Mouse (Mus musculus): ENCODE measurements around the gene Gm13762. TPM values are rescaled to one million over a fixed set of nuclear protein-coding genes. Genes with fewer than 3 reads are reported as not detected.
"Not testable (repeated sequence)": the region's sequence is repeated elsewhere in the genome, so short reads cannot be mapped to it uniquely, and the experiment has no call there.

Gene Gm13762
- polyA plus RNA-seq (2012; rRNA removed) = not detected in 2 replicates
- polyA plus RNA-seq (2014; fragmentation: Nextera tagmentation; extraction: Ambion mirVana) = not detected in 2 replicates

DNA sequence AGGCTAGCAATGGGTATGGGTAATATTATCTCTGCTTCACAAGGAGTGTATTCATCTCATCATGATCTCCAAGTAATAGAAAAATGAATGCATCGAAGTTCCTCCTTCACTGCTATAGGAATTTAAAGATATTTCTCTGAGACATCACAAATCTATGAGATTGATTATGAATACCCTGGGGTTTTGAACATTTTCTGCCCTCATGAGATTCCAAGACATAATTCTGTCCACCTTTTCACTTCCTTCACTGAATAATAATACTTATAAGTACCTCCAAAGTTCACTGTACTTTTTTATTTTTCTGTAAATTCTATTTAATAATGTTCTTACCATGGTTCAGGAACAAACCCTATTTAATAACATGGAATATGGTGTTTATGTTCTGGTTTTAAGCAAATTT, at the start of gene Gm13762:
Gene Gm13762, minus strand, starts transcription at position 101 of the 400 bp plus-strand sequence.
- ATAC-seq (ENCODE audit: insufficient read depth) (no peak), DNase-seq (ENCODE audit: low read depth in 3 of 3, low spot score in 3 of 3) (no peak)
- Histone ChIP-seq H3K36me3 (replicated peaks; ENCODE audit: control insufficient read depth, insufficient read depth, low read depth) (no peaks in the 10 kb centered on the region), H3K27me3 (ENCODE audit: control insufficient read depth, insufficient read depth, low read length) (no peaks in the 10 kb centered on the region), H3K4me3 (ENCODE audit: insufficient read depth in 1 of 2, low read depth in 2 of 2, low read length in 2 of 2) (no peak within 1 kb of the TSS), H3K4me2 (ENCODE audit: low read depth) (no peak within 1 kb of the TSS), H3K9me3 (ENCODE audit: control insufficient read depth, low read length) (no peaks in the 10 kb centered on the region), H3K4me1 (replicated peaks; ENCODE audit: control insufficient read depth in 2 of 2, insufficient read depth in 2 of 2, low read length in 1 of 2) (no peaks in the 10 kb centered on the region), H3K27ac (no peak within 1 kb of the TSS), H3K9ac (replicated peaks) (no peak within 1 kb of the TSS)
- TF ChIP-seq CTCF (IDR thresholded peaks at IDR 0.05; ENCODE audit: low read depth) (no peak), EP300 (IDR thresholded peaks at IDR 0.05; ENCODE audit: low read depth) (no peak)
- WGBS (ENCODE audit: insufficient replicate concordance) = 47% methylated on average over 1 of the region's 1 CpGs

DNA sequence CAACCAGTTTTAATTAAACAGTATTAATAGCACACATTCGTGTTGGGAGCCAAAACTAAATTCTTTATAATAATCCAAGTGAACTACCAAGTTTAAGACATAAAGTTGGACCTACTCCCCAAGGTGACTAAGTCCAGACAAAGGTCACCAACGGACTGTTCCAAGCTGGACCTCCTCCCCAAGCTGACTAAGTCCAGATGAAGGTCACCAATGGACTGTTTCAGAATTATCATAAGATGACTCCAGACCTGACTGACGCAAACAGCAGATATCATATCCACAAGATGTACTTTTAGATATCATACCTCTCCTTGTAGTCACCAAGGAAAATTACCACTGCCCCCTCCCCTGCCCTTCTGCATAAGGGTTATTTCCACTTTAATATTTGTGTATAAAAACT, 41.4 kb upstream of the Gm13762 start:
- H3K9ac ChIP-seq (replicated peaks); H3K4me3 ChIP-seq (ENCODE audit: insufficient read depth in 1 of 2, low read depth in 2 of 2, low read length in 2 of 2); H3K4me2 ChIP-seq (ENCODE audit: low read depth); H3K36me3 ChIP-seq (replicated peaks; ENCODE audit: control insufficient read depth, insufficient read depth, low read depth); H3K4me1 ChIP-seq (replicated peaks; ENCODE audit: control insufficient read depth in 2 of 2, insufficient read depth in 2 of 2, low read length in 1 of 2); H3K27me3 ChIP-seq (ENCODE audit: control insufficient read depth, insufficient read depth, low read length); DNase-seq (ENCODE audit: low read depth in 3 of 3, low spot score in 3 of 3); H3K9me3 ChIP-seq (ENCODE audit: control insufficient read depth, low read length); ATAC-seq (ENCODE audit: insufficient read depth); H3K27ac ChIP-seq: not testable (repeated sequence)
- whole genome bisulfite sequencing (ENCODE audit: insufficient replicate concordance) = 44% methylated on average over 3 of the region's 3 CpGs

GRCm38 (mm10) chr2:89018240-89018639, 38.2 kb upstream of the Gm13762 start, which contains the start of gene Olfr1216:
TSS of gene Olfr1216 (minus strand) at chr2:89018340.
- Histone ChIP-seq H3K36me3 (replicated peaks; ENCODE audit: control insufficient read depth, insufficient read depth, low read depth) (no peaks in the 10 kb centered on the region), H3K9ac (replicated peaks) (no peak within 1 kb of the TSS), H3K4me1 (replicated peaks; ENCODE audit: control insufficient read depth in 2 of 2, insufficient read depth in 2 of 2, low read length in 1 of 2) (no peaks in the 10 kb centered on the region), H3K4me2 (ENCODE audit: low read depth) (no peak within 1 kb of the TSS), H3K27ac (no peak within 1 kb of the TSS), H3K4me3 (ENCODE audit: insufficient read depth in 1 of 2, low read depth in 2 of 2, low read length in 2 of 2) (no peak within 1 kb of the TSS), H3K27me3 (ENCODE audit: control insufficient read depth, insufficient read depth, low read length) (no peaks in the 10 kb centered on the region), H3K9me3 (ENCODE audit: control insufficient read depth, low read length) (no peaks in the 10 kb centered on the region)
- 39% methylated on average over 1 of the region's 1 CpGs for WGBS (ENCODE audit: insufficient replicate concordance)
- ATAC-seq (ENCODE audit: insufficient read depth) = no peak
- no peak for DNase-seq (ENCODE audit: low read depth in 3 of 3, low spot score in 3 of 3)
- TF ChIP-seq CTCF (IDR thresholded peaks at IDR 0.05; ENCODE audit: low read depth) (no peak), EP300 (IDR thresholded peaks at IDR 0.05; ENCODE audit: low read depth) (no peak)

DNA sequence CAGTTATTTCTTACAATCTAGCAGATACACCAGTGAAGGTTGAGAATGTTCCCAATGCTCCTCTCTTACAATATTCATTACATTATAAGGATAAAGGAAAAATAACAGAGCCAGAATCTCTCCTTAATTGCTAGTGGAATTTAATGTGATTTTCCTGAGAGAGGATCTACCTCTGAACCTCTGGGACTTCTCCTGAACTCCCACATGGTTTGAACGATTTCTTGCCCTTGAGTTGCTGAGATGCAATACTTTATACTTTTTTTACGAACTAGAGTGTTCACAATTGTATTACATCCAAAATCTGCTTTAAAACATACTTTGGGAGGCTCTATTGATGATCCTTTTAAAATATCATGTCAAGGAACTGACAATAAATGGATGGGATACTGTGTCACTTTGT, 26.8 kb upstream of the Gm13762 start, which contains the start of gene Olfr1215:
Gene Olfr1215, minus strand, starts transcription at position 101 of the 400 bp plus-strand sequence.
- no peak within 1 kb of the TSS for H3K27ac ChIP-seq
- DNase-seq (ENCODE audit: low read depth in 3 of 3, low spot score in 3 of 3) = no peak

GRCm38 (mm10) chr2:88992553-88992952, 12.5 kb upstream of the Gm13762 start, which contains the start of gene Olfr1214:
TSS of gene Olfr1214 (minus strand) at chr2:88992653.
- TF ChIP-seq CTCF (IDR thresholded peaks at IDR 0.05; ENCODE audit: low read depth) (no peak), EP300 (IDR thresholded peaks at IDR 0.05; ENCODE audit: low read depth) (no peak)
- ATAC-seq (ENCODE audit: insufficient read depth) (no peak), DNase-seq (ENCODE audit: low read depth in 3 of 3, low spot score in 3 of 3) (no peak)
- Histone ChIP-seq H3K9ac (replicated peaks) (no peak within 1 kb of the TSS), H3K9me3 (ENCODE audit: control insufficient read depth, low read length) (no peaks in the 10 kb centered on the region), H3K36me3 (replicated peaks; ENCODE audit: control insufficient read depth, insufficient read depth, low read depth) (no peaks in the 10 kb centered on the region), H3K4me1 (replicated peaks; ENCODE audit: control insufficient read depth in 2 of 2, insufficient read depth in 2 of 2, low read length in 1 of 2) (no peaks in the 10 kb centered on the region), H3K4me3 (ENCODE audit: insufficient read depth in 1 of 2, low read depth in 2 of 2, low read length in 2 of 2) (no peak within 1 kb of the TSS), H3K4me2 (ENCODE audit: low read depth) (no peak within 1 kb of the TSS), H3K27ac (no peak within 1 kb of the TSS), H3K27me3 (ENCODE audit: control insufficient read depth, insufficient read depth, low read length) (no peaks in the 10 kb centered on the region)
- WGBS (ENCODE audit: insufficient replicate concordance) = 58% methylated on average over 1 of the region's 1 CpGs

More for the DNA sequence above, 26.8 kb upstream of the Gm13762 start, which contains the start of gene Olfr1215:
- Histone ChIP-seq H3K4me2 (ENCODE audit: low read depth) (no peak within 1 kb of the TSS), H3K4me1 (replicated peaks; ENCODE audit: control insufficient read depth in 2 of 2, insufficient read depth in 2 of 2, low read length in 1 of 2) (no peaks in the 10 kb centered on the region), H3K9ac (replicated peaks) (no peak within 1 kb of the TSS), H3K4me3 (ENCODE audit: insufficient read depth in 1 of 2, low read depth in 2 of 2, low read length in 2 of 2) (no peak within 1 kb of the TSS), H3K9me3 (ENCODE audit: control insufficient read depth, low read length) (no peaks in the 10 kb centered on the region), H3K36me3 (replicated peaks; ENCODE audit: control insufficient read depth, insufficient read depth, low read depth) (no peaks in the 10 kb centered on the region), H3K27me3 (ENCODE audit: control insufficient read depth, insufficient read depth, low read length) (no peaks in the 10 kb centered on the region)
- TF ChIP-seq CTCF (IDR thresholded peaks at IDR 0.05; ENCODE audit: low read depth) = no peak
- TF ChIP-seq EP300 (IDR thresholded peaks at IDR 0.05; ENCODE audit: low read depth) = no peak
- 35% methylated on average over 2 of the region's 2 CpGs for WGBS (ENCODE audit: insufficient replicate concordance)
- no peak for ATAC-seq (ENCODE audit: insufficient read depth)

All from liver, embryonic 14.5 days (tissue).